Mouse (Mus musculus) heart, adult 9 months (tissue): ENCODE results near the gene Cacna2d3.

Experiments
- DNase-seq, 2 experiments: peaks; one replicate each; pipeline ENCODE4 v3.0.0; 2022; ENCODE audit warnings: low spot score in 2 of 2

The Cacna2d3 gene

DNA sequence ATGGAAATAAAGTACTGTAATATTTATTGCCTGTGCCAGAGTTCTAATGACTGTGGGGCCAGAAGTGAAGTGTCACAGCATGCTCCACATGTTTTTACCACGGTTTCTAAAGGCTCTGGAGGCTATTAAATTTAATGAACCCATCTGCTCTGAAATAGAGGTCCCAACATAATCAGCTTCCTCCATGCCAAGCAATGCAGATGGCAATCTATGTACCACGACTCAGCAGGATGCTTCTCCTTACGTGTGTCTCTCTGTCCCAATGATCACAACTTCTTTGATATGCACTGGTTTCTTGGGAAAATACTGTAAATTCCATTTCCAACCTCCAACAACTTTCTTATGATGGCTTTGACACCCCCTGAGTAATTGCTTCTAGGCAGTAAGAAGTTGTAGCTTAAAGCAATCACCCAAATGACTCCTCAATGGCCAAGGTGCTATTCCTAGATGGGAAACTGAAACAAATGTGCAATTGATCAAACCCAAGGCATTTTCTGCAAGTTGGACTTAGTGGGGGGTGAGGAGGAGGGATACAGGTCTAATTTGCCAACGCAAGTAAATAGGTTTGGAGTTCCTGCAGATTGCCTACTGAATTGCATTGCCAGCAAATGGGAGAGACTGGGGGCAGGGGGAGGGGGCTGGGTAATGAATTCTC is 557.5 kb downstream of the Cacna2d3 start:
- DNase-seq: no peak

- no peak for DNase-seq
Observed at GRCm38 (mm10) chr14:29159803-29160202, 561.9 kb downstream of the Cacna2d3 start.

- DNase-seq: no peak
Observed at GRCm38 (mm10) chr14:29157096-29157495, 564.6 kb downstream of the Cacna2d3 start.

- DNase-seq: no peak
Observed at GRCm38 (mm10) chr14:29144184-29144583, 577.5 kb downstream of the Cacna2d3 start.

GRCm38 (mm10) chr14:29137614-29138013 is 584.0 kb downstream of the Cacna2d3 start:
- DNase-seq: peak; percentile 5 to 19

DNA sequence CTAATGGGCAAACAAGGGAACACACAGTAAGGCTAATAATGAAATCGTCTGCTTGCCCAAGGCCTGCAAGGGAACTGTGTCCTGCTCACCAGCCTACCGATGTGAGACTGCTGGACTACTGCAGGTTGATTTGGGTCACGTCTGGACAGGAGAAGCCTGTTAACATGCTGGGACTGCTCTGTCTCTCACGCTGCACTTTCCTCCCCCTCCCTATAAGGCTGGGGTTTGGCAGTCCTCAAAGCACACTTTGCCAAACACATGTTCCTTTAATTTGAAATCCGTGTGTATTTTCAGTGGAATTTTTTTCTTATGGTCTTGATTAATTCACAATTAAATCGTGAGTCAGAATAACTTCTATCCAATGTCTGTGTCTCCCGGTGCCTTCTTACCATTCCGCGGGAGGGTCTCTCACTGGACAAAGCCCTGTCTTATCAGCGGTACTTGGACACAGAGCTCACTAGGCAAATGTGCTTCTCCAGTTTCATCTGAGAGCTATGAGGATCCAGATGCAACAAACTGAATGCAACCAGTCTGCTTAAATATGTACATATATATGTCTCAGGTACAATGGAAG is 584.6 kb downstream of the Cacna2d3 start:
- DNase-seq: peak; percentile 1 to 18

DNA sequence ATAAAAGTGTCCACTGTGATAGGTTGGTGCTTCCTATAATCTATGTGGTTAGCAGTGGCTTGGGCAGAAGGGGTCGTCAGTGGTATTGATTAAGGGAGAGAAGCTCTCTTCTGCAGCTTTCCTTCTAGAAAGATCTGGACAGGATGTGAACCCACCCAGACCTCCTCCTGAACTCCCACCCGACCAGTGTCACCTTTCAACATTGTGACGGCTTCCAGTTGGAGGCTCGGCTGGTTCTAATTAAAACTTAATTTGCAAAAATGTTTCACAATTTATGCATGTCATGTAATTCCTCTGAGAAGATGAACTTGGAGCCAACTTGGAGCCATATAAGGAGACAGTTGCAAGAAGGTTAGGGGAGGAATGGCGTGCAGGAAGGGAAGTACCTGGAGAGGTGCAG is 586.8 kb downstream of the Cacna2d3 start:
- no peak for DNase-seq

DNA sequence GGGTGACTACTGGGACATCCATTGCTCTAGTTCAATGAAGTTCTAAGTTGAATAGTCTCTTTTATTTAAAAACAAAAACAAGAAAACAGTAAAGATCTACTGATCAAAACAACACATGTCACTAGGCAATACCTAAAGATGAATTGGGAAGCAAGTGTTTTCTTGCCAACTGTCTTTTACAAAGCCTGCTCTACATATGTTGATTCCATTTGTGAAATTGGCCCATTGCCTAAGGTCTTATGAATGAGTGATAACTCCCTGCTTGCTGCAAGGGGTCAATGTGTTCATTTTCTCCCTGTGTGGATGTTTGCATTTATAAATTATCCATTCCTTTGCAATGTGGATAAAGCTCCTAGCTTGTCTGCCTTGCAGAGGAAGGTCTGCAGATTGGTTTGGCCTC is 591.2 kb downstream of the Cacna2d3 start:
- no peak for DNase-seq

- DNase-seq: no peak
Observed at GRCm38 (mm10) chr14:29123886-29124285, 597.8 kb downstream of the Cacna2d3 start.

DNA sequence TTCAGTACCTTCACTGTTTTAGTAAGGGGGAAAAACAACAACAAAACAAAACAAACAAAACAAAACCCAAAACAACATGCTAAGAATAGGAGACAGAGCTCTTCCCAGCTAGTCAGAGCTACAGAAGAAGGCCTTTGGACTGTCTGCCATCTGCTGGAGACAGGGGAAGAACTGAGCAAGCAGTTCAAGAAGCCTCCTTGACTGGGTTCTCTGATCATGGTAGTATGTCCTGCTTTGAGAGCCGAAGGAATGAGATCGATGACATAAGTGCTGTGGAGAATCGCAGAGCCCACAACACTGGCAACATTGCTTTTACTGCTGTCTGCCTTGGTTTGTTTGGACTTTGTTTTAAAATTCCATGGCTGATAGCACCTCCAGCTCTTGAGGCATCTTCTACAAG is 598.9 kb downstream of the Cacna2d3 start:
- no peak for DNase-seq

DNA sequence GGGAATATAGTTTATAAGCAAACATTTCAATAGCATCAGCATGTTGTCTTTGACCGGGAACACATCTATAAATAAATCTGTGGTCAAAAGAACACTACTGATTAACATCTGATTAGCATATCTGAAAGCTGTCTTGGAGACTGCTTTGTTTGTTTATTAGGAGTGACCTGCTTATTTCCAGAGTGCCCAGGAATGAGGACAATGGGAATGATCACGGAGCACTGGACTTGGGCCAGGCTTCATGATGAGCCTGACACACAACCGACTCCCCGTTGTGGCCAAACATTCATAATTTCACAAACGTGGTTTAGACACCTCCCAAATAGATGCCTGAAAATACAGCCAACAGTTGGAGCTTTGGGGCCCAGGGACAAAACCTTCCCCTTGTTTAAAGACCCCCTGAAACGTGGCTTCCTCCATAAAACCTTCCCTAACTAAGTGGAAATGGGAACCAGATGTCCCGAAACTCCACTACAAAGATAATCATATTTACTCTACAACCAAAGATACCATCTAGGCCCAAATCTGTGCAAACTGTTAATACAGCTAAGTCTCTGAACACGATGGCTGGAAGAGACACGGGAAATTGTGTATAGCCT is 607.7 kb downstream of the Cacna2d3 start:
- DNase-seq: no peak

DNA sequence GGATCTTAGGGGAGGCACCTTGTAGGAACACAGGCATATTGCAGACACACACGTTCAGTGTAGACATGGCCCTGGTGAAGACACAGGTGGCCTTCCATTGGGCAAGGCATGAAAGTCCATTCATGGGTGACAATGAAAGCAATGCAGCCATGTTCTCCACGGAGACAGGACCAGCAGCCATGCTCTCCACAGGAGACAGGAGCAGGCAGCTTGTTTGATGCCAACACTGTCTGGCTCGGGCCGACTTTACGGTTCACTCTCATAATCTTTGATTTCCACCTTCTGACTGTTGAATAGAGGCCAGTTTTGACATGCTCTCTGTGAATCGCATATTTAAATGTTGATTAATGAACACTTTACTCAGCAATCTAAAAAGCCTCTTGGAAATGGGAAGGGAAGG is 610.0 kb downstream of the Cacna2d3 start:
- no peak for DNase-seq

GRCm38 (mm10) chr14:29110351-29111091 is 611.1 kb downstream of the Cacna2d3 start:
- DNase-seq: no peak

DNA sequence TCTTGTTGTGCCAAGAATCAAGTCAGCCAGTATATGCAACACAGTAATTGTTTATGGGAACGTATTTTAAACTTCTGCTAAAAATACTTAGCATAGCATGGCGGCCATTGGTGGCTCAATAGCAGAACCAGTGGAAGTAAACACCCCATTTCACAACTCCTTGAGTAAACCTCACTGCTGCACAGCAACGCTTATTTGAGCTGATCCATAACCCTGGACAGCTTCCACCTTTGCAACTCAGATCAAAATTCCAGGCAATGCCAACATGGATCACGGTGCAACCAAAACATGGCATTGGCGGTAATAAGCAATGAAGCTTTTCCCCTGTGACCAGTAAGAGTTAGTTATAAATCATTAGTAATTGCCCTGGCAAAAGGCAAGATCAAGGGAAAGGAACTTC is 614.2 kb downstream of the Cacna2d3 start:
- DNase-seq: no peak

DNA sequence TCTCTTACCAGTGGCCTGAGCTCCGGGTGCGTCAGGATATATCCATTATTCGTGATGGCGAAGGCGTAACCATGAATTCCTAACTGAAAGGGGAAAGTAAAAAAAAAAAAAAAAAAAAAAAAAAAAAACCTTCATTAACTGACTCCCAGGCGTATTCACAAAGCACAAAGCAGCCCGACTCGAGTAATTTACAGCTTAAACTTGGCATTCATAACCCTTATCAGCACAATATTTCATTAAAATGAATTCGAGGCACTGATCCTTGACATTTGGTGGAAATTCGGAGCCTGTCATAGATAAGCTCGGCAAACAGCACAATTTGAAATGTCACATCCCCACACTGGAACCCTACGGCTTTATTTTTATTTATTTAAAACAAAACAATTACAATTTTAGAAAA is 623.9 kb downstream of the Cacna2d3 start:
- no peak for DNase-seq

- DNase-seq: no peak
Observed at GRCm38 (mm10) chr14:29095431-29095830, 626.2 kb downstream of the Cacna2d3 start.

GRCm38 (mm10) chr14:29090074-29090473 is 631.6 kb downstream of the Cacna2d3 start:
- DNase-seq: peak; percentile 31 to 51

GRCm38 (mm10) chr14:29086528-29086927 is 635.1 kb downstream of the Cacna2d3 start:
- DNase-seq: no peak

- no peak for DNase-seq
Observed at GRCm38 (mm10) chr14:29085493-29086159, 636.0 kb downstream of the Cacna2d3 start.

DNA sequence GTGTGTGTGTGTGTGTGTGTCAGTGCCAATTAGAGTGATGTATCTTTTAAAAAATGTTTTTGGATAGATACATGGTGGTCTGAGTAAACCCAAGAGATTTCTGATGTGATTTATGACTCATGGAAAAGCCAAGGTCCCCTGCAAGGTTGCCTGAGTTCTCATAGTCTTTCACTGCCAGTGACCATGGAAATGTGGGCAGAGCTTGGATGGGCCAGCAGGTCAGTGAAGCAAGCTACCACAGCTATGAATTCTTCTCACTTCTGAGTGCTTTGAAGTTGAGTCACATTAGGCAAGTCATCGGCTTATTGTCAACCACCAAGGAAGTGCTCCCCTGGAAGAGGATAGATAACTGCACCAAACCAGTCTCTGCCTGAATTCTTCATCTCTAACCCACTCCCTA is 639.5 kb downstream of the Cacna2d3 start:
- no peak for DNase-seq

GRCm38 (mm10) chr14:29080630-29081029 is 641.0 kb downstream of the Cacna2d3 start:
- DNase-seq: no peak

DNA sequence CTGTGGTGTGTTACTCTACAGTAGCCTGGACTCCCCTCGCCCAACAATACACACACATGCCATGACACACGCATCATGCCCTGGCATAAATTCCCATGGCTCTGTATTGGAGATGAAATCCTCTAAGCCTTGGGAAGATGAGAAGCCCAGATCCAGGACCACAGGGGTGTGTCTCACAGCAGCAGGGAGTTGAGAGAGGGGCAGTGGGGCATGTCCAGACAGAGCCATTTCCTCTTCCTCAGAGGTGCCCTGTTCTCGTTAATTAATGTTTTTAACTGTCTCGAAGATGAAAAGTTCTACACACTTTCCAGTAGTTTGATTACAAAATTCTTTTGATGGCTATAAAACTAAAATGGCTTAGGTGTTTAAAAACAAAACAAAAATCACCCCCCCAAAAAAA is 641.4 kb downstream of the Cacna2d3 start:
- no peak for DNase-seq
